Mouse (Mus musculus) liver, postnatal 0 days (tissue): Measurements from ENCODE around the gene Rcn1.

Source experiments
- CTCF ChIP-seq: sonication (generic); IDR thresholded peaks from 2 replicates; pipeline ENCODE4 v1.5.1; 2016; ENCODE audit warnings: antibody characterized with exemption, low read depth
- EP300 ChIP-seq: IDR thresholded peaks from 2 replicates; pipeline ENCODE4 v1.6.1; 2016; ENCODE audit warnings: antibody characterized with exemption, low read depth, mild to moderate bottlenecking

GRCm38 (mm10) chr2:105430373-105430772 is 31.3 kb upstream of the Rcn1 start:
- TF ChIP-seq CTCF (no peak), EP300 (no peak)
